In the genomic region with DNA sequence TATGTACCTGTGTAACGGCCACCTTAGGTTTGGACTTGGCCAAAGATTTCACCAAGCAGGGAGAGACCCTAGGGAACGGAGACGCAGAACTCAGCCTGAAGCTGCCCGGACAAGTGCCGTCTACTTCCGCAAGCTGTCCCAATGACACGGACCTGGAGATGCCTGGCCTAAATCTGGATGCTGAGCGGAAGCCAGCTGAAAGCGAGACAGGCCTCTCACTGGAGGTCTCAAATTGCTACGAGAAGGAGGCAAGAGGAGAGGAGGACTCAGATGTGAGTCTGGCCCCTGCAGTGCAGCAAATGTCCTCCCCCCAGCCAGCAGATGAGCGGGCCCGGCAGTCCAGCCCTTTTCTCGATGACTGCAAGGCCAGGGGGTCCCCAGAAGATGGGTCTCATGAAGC, we compare ENCODE assay signal across 10 mouse cellular contexts. TPM values are rescaled to one million over a fixed set of nuclear protein-coding genes. Genes with fewer than 3 reads are reported as not detected.
DNase-seq lines count a peak whose midpoint lies in the region; ATAC-seq lines count a peak whose summit lies in the region.
"Had no signal": no experiment of that assay in that cellular context is flagged by ENCODE, and none has a peak within 500 bp of the region (broad histone marks: within the 10 kb centered on the region; RNA-seq: fewer than 3 reads in every experiment).

No protein-coding gene starts in this region.

- peak overlapping the region; percentile 71 for H3K27ac ChIP-seq in hindbrain, embryonic 10.5 days
- H3K27ac ChIP-seq in hindbrain, embryonic 14.5 days: no peak overlapping the region; the same call in 1 of the 2 replicates
- H3K27ac ChIP-seq in forebrain, embryonic 15.5 days (replicated peaks): peak overlapping the region; percentile 97
- H3K27ac ChIP-seq in midbrain, embryonic 12.5 days (replicated peaks): peak overlapping the region; percentile 88
- H3K27ac ChIP-seq in liver, embryonic 12.5 days: no peak overlapping the region

- H3K4me2 ChIP-seq in hindbrain, embryonic 14.5 days (replicated peaks): no peak overlapping the region
- no peak overlapping the region for H3K4me2 ChIP-seq in forebrain, embryonic 15.5 days (replicated peaks)
- no peak overlapping the region for H3K4me2 ChIP-seq in midbrain, embryonic 12.5 days (replicated peaks)
- H3K4me2 ChIP-seq in liver, embryonic 12.5 days: no peak overlapping the region

- WGBS in hindbrain, embryonic 10.5 days: 82% methylated on average over 13 of the region's 13 CpGs
- 81% methylated on average over 13 of the region's 13 CpGs for WGBS in hindbrain, embryonic 14.5 days
- 79% methylated on average over 13 of the region's 13 CpGs for WGBS in forebrain, embryonic 15.5 days
- 86% methylated on average over 13 of the region's 13 CpGs for whole genome bisulfite sequencing in midbrain, embryonic 12.5 days
- 83% methylated on average over 13 of the region's 13 CpGs for WGBS in liver, embryonic 12.5 days (ENCODE audit: insufficient replicate concordance)

- H3K9me3 ChIP-seq in hindbrain, embryonic 10.5 days: no peaks in the 10 kb centered on the region
- no peaks in the 10 kb centered on the region for H3K9me3 ChIP-seq in hindbrain, embryonic 14.5 days (ENCODE audit: control insufficient read depth, low read length)
- H3K9me3 ChIP-seq in forebrain, embryonic 15.5 days: no peaks in the 10 kb centered on the region
- H3K9me3 ChIP-seq in midbrain, embryonic 12.5 days: no peaks in the 10 kb centered on the region
- no peaks in the 10 kb centered on the region for H3K9me3 ChIP-seq in liver, embryonic 12.5 days (replicated peaks)

- no peak for DNase-seq in hindbrain, embryonic 10.5 days (ENCODE audit: low spot score)
- DNase-seq in hindbrain, embryonic 14.5 days (ENCODE audit: low spot score): no peak
- peak; percentile 71 to 72 for DNase-seq in cerebellum, postnatal 14 days
- no peak for DNase-seq in thymus, postnatal 36 days
- no peak for DNase-seq in urinary bladder, postnatal 10 days (ENCODE audit: low spot score)
- DNase-seq: adrenal gland, adult 8-10 months; liver had no signal

- H3K4me1 ChIP-seq in hindbrain, embryonic 10.5 days (replicated peaks): peaks cover 38% of the 10 kb centered on the region
- H3K4me1 ChIP-seq in hindbrain, embryonic 14.5 days (replicated peaks; ENCODE audit: control insufficient read depth, insufficient read depth, low read length): peaks cover 26% of the 10 kb centered on the region
- H3K4me1 ChIP-seq in forebrain, embryonic 15.5 days: peaks cover 65% of the 10 kb centered on the region
- peaks cover 51% of the 10 kb centered on the region for H3K4me1 ChIP-seq in midbrain, embryonic 12.5 days
- peaks cover 20% of the 10 kb centered on the region for H3K4me1 ChIP-seq in liver, embryonic 12.5 days

- no peak overlapping the region for H3K4me3 ChIP-seq in hindbrain, embryonic 10.5 days
- no peak overlapping the region for H3K4me3 ChIP-seq in hindbrain, embryonic 14.5 days (replicated peaks; ENCODE audit: low read length)
- H3K4me3 ChIP-seq in forebrain, embryonic 15.5 days: no peak overlapping the region
- H3K4me3 ChIP-seq in midbrain, embryonic 12.5 days: no peak overlapping the region
- H3K4me3 ChIP-seq in liver, embryonic 12.5 days: no peak overlapping the region

- no peak for ATAC-seq in hindbrain, embryonic 14.5 days (ENCODE audit: low FRiP score)
- no peak for ATAC-seq in forebrain, embryonic 15.5 days (replicated peaks)
- no peak for ATAC-seq in midbrain, embryonic 12.5 days (ENCODE audit: low FRiP score, low read depth)
- ATAC-seq in liver, embryonic 12.5 days: no peak

- no peaks in the 10 kb centered on the region for H3K36me3 ChIP-seq in hindbrain, embryonic 10.5 days
- no peaks in the 10 kb centered on the region for H3K36me3 ChIP-seq in hindbrain, embryonic 14.5 days (replicated peaks; ENCODE audit: control insufficient read depth, insufficient read depth)
- H3K36me3 ChIP-seq in forebrain, embryonic 15.5 days: no peaks in the 10 kb centered on the region
- no peaks in the 10 kb centered on the region for H3K36me3 ChIP-seq in midbrain, embryonic 12.5 days
- H3K36me3 ChIP-seq in liver, embryonic 12.5 days: no peaks in the 10 kb centered on the region

- H3K9ac ChIP-seq in hindbrain, embryonic 14.5 days: no peak overlapping the region
- H3K9ac ChIP-seq in forebrain, embryonic 15.5 days (replicated peaks): no peak overlapping the region
- no peak overlapping the region for H3K9ac ChIP-seq in midbrain, embryonic 12.5 days (replicated peaks)
- H3K9ac ChIP-seq in liver, embryonic 12.5 days: no peak overlapping the region

- no peaks in the 10 kb centered on the region for H3K27me3 ChIP-seq in hindbrain, embryonic 10.5 days (ENCODE audit: insufficient read depth, poor library complexity, severe bottlenecking)
- no peaks in the 10 kb centered on the region for H3K27me3 ChIP-seq in hindbrain, embryonic 14.5 days (ENCODE audit: control insufficient read depth, insufficient read depth, low read length)
- H3K27me3 ChIP-seq in forebrain, embryonic 15.5 days: no peaks in the 10 kb centered on the region
- H3K27me3 ChIP-seq in midbrain, embryonic 12.5 days: 0 out of 2 replicates have a peak, but pooled peaks cover 3% of the 10 kb centered on the region
- H3K27me3 ChIP-seq in liver, embryonic 12.5 days (replicated peaks): no peaks in the 10 kb centered on the region

RNA-seq across cellular contexts. Expression of gene Pdcd4, which starts 40.7 kb away (rescaled TPM):
- polyA plus RNA-seq in hindbrain, embryonic 10.5 days (2016; fragmentation: Nextera tagmentation; extraction: Ambion mirVana): 49.8 and 49.9 TPM in 2 replicates
- 51.8 and 58.0 TPM in 2 replicates for polyA plus RNA-seq in hindbrain, embryonic 14.5 days (2014; fragmentation: Nextera tagmentation; extraction: Ambion mirVana)
- 90.4 and 94.7 TPM in 2 replicates for polyA plus RNA-seq in forebrain, embryonic 15.5 days (2015; fragmentation: Nextera tagmentation; extraction: Ambion mirVana)
- 88.7 and 94.2 TPM in 2 replicates for polyA plus RNA-seq in midbrain, embryonic 12.5 days (2016; fragmentation: Nextera tagmentation; extraction: Ambion mirVana)
- polyA plus RNA-seq in liver, embryonic 12.5 days (2016; fragmentation: Nextera tagmentation; extraction: Ambion mirVana): 24.2 and 24.4 TPM in 2 replicates

Comparison
In these comparisons a context has a peak if more than half of its experiments do, and no peak if none do; other contexts are left out.
1. H3K27ac ChIP-seq: peak in hindbrain, embryonic 10.5 days (single experiment), forebrain, embryonic 15.5 days (single experiment) and midbrain, embryonic 12.5 days (single experiment); none in hindbrain, embryonic 14.5 days (single experiment) and liver, embryonic 12.5 days (single experiment).
2. DNase-seq: peak in cerebellum, postnatal 14 days (2 of 2); none in hindbrain, embryonic 10.5 days (single experiment), hindbrain, embryonic 14.5 days (single experiment), thymus, postnatal 36 days (0 of 2) and urinary bladder, postnatal 10 days (single experiment).